Mouse (Mus musculus) heart, embryonic 14.5 days (tissue): Measurements from ENCODE around the gene Parp6. TPM values are rescaled to one million over a fixed set of nuclear protein-coding genes. Genes with fewer than 3 reads are reported as not detected.

Source experiments
- ATAC-seq: fragments of 200-750 bp; cut with Nextera tagmentation; 2 replicates; pipeline ENCODE4 v1.8.0; 2017; ENCODE audit warnings: low read depth, moderate TSS enrichment; ENCODE audit not compliant: insufficient number of reproducible peaks, insufficient read depth, low FRiP score
- H3K27ac ChIP-seq, 2 experiments: fragments of 200-500 bp in 1 of 2; fragments of 300-500 bp in 1 of 2; sonication (generic) in 1 of 2; replicated peaks in 1 of 2; 2 replicates each; pipeline ENCODE4 v1.5.1; 2012 to 2014; ENCODE audit warnings: low read depth in 2 of 2, low read length in 2 of 2, control low read depth in 1 of 2, mild to moderate bottlenecking in 1 of 2, mixed read lengths in 1 of 2; ENCODE audit not compliant: control insufficient read depth in 1 of 2, insufficient read depth in 1 of 2
- H3K27me3 ChIP-seq: fragments of 300-500 bp; sonication (generic); 2 replicates; pipeline ENCODE4 v1.6.1; 2014; ENCODE audit warnings: mild to moderate bottlenecking, low read length, control low read depth; ENCODE audit not compliant: control insufficient read depth, insufficient read depth
- H3K36me3 ChIP-seq: fragments of 300-500 bp; sonication (generic); 2 replicates; pipeline ENCODE4 v1.6.1; 2014; ENCODE audit warnings: mild to moderate bottlenecking, control low read depth, low read length, mixed read lengths; ENCODE audit not compliant: control insufficient read depth, insufficient read depth
- H3K4me1 ChIP-seq, 2 experiments: fragments of 200-500 bp in 1 of 2; fragments of 300-500 bp in 1 of 2; sonication (generic) in 1 of 2; 2 replicates each; pipeline ENCODE4 v1.6.1; 2012 to 2014; ENCODE audit warnings: low read length in 2 of 2, control low read depth in 1 of 2, mixed read lengths in 1 of 2; ENCODE audit not compliant: control insufficient read depth in 2 of 2, insufficient read depth in 2 of 2
- H3K4me2 ChIP-seq: fragments of 300-500 bp; sonication (generic); 2 replicates; pipeline ENCODE4 v1.6.1; 2014; ENCODE audit warnings: mild to moderate bottlenecking, low read length
- H3K4me3 ChIP-seq, 2 experiments: fragments of 200-500 bp in 1 of 2; fragments of 300-500 bp in 1 of 2; sonication (generic) in 1 of 2; 2 replicates each; pipeline ENCODE4 v1.5.1; 2012 to 2014; ENCODE audit warnings: low read length in 2 of 2, mild to moderate bottlenecking in 2 of 2, control low read depth in 1 of 2, low read depth in 1 of 2, moderate library complexity in 1 of 2; ENCODE audit not compliant: control insufficient read depth in 1 of 2, insufficient read depth in 1 of 2
- H3K9ac ChIP-seq: fragments of 300-500 bp; sonication (generic); 2 replicates; pipeline ENCODE4 v1.6.1; 2014; ENCODE audit warnings: mild to moderate bottlenecking, low read length
- H3K9me3 ChIP-seq: fragments of 300-500 bp; sonication (generic); 2 replicates; pipeline ENCODE4 v1.6.1; 2016; ENCODE audit warnings: low read length, control low read depth; ENCODE audit not compliant: control insufficient read depth
- WGBS: fragments of 180-500 bp; shearing (Covaris S2); extraction: QIAGEN DNeasy Blood & Tissue Kit; methylation state at CpG from one replicate; pipeline ENCODE4 v1.1.7; 2014; 5-methylcytosine and 5-hydroxymethylcytosine counted together
- polyA plus RNA-seq: library from polyadenylated mRNA; unstranded; fragments of >200 nt; fragmentation: Nextera tagmentation; extraction: Ambion mirVana; gene quantifications from 2 replicates; pipeline ENCODE4 v1.2.1, GENCODE M21; 2014

The Parp6 gene
- polyA plus RNA-seq, 1 experiment from 2014 or later, result 24.6 TPM

- Histone ChIP-seq H3K9ac (peak overlapping the region; percentile 43; the same call in 1 of the 2 replicates), H3K4me2 (peak overlapping the region; percentile 74), H3K9me3 (no peaks in the 10 kb centered on the region), H3K27ac (peak overlapping the region; percentile 7 to 61; a peak in 3 of 4 replicates), H3K36me3 (peaks cover 93% of the 10 kb centered on the region), H3K4me1 (peaks cover 32 to 84% of the 10 kb centered on the region in 2 experiments), H3K27me3 (no peaks in the 10 kb centered on the region), H3K4me3 (no peak overlapping the region)
- WGBS, result 31% methylated on average over 3 of the region's 3 CpGs
- ATAC-seq, result no peak
Measured at GRCm38 (mm10) chr9:59663957-59664356, 46.9 kb downstream of the Parp6 start.

GRCm38 (mm10) chr9:59664664-59665256 is 47.7 kb downstream of the Parp6 start:
- H3K4me3 ChIP-seq, result no peak overlapping the region
- H3K27ac ChIP-seq, result peak overlapping the region in 1 of 2 experiments; percentile 61; a peak in 2 of 4 replicates
- ATAC-seq, result no peak
- peak overlapping the region; percentile 14; the same call in 1 of the 2 replicates for H3K9ac ChIP-seq
- H3K9me3 ChIP-seq, result no peaks in the 10 kb centered on the region
- no peaks in the 10 kb centered on the region for H3K27me3 ChIP-seq
- 72% methylated on average over 4 of the region's 4 CpGs for WGBS
- H3K4me1 ChIP-seq, result peaks cover 32 to 79% of the 10 kb centered on the region in 2 experiments
- H3K36me3 ChIP-seq, result peaks cover 95% of the 10 kb centered on the region
- no peak overlapping the region for H3K4me2 ChIP-seq

DNA sequence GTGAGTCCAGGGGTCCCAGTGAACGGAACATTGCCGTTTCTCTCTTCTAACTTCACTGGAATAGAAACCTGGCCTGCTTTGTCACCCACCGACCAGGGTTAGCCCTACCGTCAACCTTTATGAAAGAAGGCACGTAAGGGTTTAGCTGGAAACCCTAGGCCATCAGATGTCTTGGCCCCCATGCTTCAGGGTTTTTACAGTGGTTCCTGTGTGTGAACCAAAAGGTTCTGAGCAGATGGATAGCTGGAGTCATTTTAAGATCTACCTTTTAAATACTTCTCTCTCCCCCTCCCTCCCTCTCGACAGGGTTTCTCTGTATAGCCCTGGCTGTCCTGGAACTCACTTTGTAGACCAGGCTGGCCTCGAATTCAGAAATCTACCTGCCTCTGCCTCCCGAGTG is 48.9 kb downstream of the Parp6 start:
- H3K27ac ChIP-seq, result peak overlapping the region in 1 of 2 experiments; percentile 79; a peak in 2 of 4 replicates
- peaks cover 96% of the 10 kb centered on the region for H3K36me3 ChIP-seq
- no peaks in the 10 kb centered on the region for H3K9me3 ChIP-seq
- no peak for ATAC-seq
- H3K4me1 ChIP-seq, result peaks cover 24 to 69% of the 10 kb centered on the region in 2 experiments
- H3K27me3 ChIP-seq, result no peaks in the 10 kb centered on the region
- no peak overlapping the region for H3K9ac ChIP-seq
- no peak overlapping the region for H3K4me3 ChIP-seq
- H3K4me2 ChIP-seq, result no peak overlapping the region
- WGBS, result 79% methylated on average over 8 of the region's 8 CpGs

- peak overlapping the region; percentile 65 to 79 for H3K27ac ChIP-seq
- no peak for ATAC-seq
- peaks cover 99% of the 10 kb centered on the region for H3K36me3 ChIP-seq
- no peak overlapping the region for H3K4me3 ChIP-seq
- H3K27me3 ChIP-seq, result no peaks in the 10 kb centered on the region
- WGBS, result 30% methylated on average over 1 of the region's 1 CpGs
- H3K9ac ChIP-seq, result no peak overlapping the region; the same call in 1 of the 2 replicates
- peaks cover 18 to 62% of the 10 kb centered on the region in 2 experiments for H3K4me1 ChIP-seq
- H3K4me2 ChIP-seq, result peak overlapping the region; percentile 28
- H3K9me3 ChIP-seq, result no peaks in the 10 kb centered on the region
Measured at GRCm38 (mm10) chr9:59666813-59667212, 49.7 kb downstream of the Parp6 start.

DNA sequence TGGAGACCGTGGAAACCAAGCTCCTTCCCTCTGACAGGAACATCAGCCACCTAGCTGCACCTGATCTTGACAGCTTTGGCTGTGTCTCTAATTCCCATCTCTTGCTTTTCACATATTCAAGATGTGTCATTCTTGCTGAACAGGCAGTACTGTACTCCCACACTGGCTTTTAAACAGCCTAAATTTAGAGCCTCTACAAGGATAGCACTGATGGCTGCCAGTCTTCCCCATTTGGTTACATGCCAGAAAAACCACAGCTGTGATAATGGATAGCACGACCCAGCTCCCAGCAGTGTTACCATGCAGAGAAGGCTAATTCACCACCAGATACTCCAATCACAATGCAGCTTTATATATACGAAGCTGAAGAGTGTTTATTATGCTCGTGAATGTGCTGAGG is 50.2 kb downstream of the Parp6 start:
- Histone ChIP-seq H3K36me3 (peaks cover 100% of the 10 kb centered on the region), H3K27ac (peak overlapping the region; percentile 65 to 79), H3K27me3 (no peaks in the 10 kb centered on the region), H3K9ac (no peak overlapping the region; the same call in 1 of the 2 replicates), H3K4me1 (peaks cover 15 to 61% of the 10 kb centered on the region in 2 experiments), H3K9me3 (no peaks in the 10 kb centered on the region), H3K4me2 (peak overlapping the region; percentile 28), H3K4me3 (no peak overlapping the region)
- WGBS, result 41% methylated on average over 4 of the region's 4 CpGs
- peak; percentile 46; the same call in 1 of the 2 replicates for ATAC-seq

DNA sequence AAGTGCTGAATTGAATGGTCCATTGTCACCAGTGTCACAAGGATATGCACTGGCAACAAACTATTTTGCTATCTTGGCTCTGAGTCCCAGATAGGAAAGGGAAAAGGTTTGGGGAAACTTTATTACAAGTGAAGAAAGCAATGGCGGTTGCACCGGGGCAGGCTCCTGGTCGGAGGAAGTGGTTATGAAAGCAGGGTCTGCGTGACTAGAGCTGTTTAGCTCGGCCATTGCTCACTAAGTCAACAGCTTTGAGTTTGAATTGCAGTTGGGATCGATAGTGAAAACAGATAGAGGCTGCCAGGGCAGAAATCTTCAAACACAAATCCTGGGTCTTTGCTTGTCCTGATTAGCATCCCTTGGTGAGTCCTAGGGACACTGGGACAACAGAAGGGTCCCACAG is 50.8 kb downstream of the Parp6 start:
- no peak for ATAC-seq
- H3K36me3 ChIP-seq, result peaks cover 100% of the 10 kb centered on the region
- H3K9me3 ChIP-seq, result no peaks in the 10 kb centered on the region
- peaks cover 12 to 61% of the 10 kb centered on the region in 2 experiments for H3K4me1 ChIP-seq
- H3K27ac ChIP-seq, result peak overlapping the region; percentile 3 to 79; a peak in 3 of 4 replicates
- H3K4me3 ChIP-seq, result no peak overlapping the region
- H3K9ac ChIP-seq, result no peak overlapping the region
- WGBS, result 81% methylated on average over 6 of the region's 6 CpGs
- no peak overlapping the region for H3K4me2 ChIP-seq
- H3K27me3 ChIP-seq, result no peaks in the 10 kb centered on the region

- no peak for ATAC-seq
- WGBS, result 87% methylated on average over 7 of the region's 7 CpGs
- no peaks in the 10 kb centered on the region for H3K27me3 ChIP-seq
- H3K27ac ChIP-seq, result no peak overlapping the region
- H3K9ac ChIP-seq, result no peak overlapping the region
- H3K4me1 ChIP-seq, result peaks cover 8 to 58% of the 10 kb centered on the region in 2 experiments
- no peaks in the 10 kb centered on the region for H3K9me3 ChIP-seq
- no peak overlapping the region for H3K4me3 ChIP-seq
- H3K4me2 ChIP-seq, result no peak overlapping the region
- H3K36me3 ChIP-seq, result peaks cover 100% of the 10 kb centered on the region
Measured at GRCm38 (mm10) chr9:59668473-59668872, 51.4 kb downstream of the Parp6 start.
